Mouse (Mus musculus) midbrain, embryonic 13.5 days (tissue): ENCODE measurements at regions not wholly inside any gene's neighbourhood (a gene's known extent, or its start where the extent isn't known, plus 50 kb on each side); places are given as distances from the start of the nearest gene placed in this dataset.

Experiments used
- ATAC-seq: fragments of 200-750 bp; cut with Nextera tagmentation; 2 replicates; pipeline ENCODE4 v1.8.0; 2017; ENCODE audit warnings: mild to moderate bottlenecking, moderate TSS enrichment, moderate library complexity
- H3K27ac ChIP-seq: fragments of 300-500 bp; sonication (generic); 2 replicates; pipeline ENCODE4 v1.5.1; 2015; ENCODE audit warnings: inconsistent platforms, mild to moderate bottlenecking, moderate library complexity
- H3K27me3 ChIP-seq: fragments of 300-500 bp; sonication (generic); 2 replicates; pipeline ENCODE4 v1.6.1; 2015; ENCODE audit warnings: mild to moderate bottlenecking, inconsistent platforms
- H3K36me3 ChIP-seq: fragments of 300-500 bp; sonication (generic); 2 replicates; pipeline ENCODE4 v1.6.1; 2015; ENCODE audit warnings: mild to moderate bottlenecking, inconsistent platforms
- H3K4me1 ChIP-seq: fragments of 300-500 bp; sonication (generic); replicated peaks from 2 replicates; pipeline ENCODE4 v1.6.1; 2015; ENCODE audit warnings: inconsistent platforms
- H3K4me2 ChIP-seq: fragments of 300-500 bp; sonication (generic); replicated peaks from 2 replicates; pipeline ENCODE4 v1.6.1; 2015; ENCODE audit warnings: moderate library complexity, mild to moderate bottlenecking, inconsistent platforms
- H3K4me3 ChIP-seq: fragments of 300-500 bp; sonication (generic); replicated peaks from 2 replicates; pipeline ENCODE4 v1.5.1; 2015; ENCODE audit warnings: mild to moderate bottlenecking, inconsistent platforms
- H3K9ac ChIP-seq: fragments of 300-500 bp; sonication (generic); replicated peaks from 2 replicates; pipeline ENCODE4 v1.6.1; 2015; ENCODE audit warnings: mild to moderate bottlenecking, inconsistent platforms
- H3K9me3 ChIP-seq: fragments of 300-500 bp; sonication (generic); 2 replicates; pipeline ENCODE4 v1.6.1; 2016; ENCODE audit warnings: mild to moderate bottlenecking, inconsistent platforms
- WGBS: fragments of 180-500 bp; shearing (Covaris S2); methylation state at CpG from one replicate; pipeline ENCODE4 v1.1.7; 2015; 5-methylcytosine and 5-hydroxymethylcytosine counted together

DNA sequence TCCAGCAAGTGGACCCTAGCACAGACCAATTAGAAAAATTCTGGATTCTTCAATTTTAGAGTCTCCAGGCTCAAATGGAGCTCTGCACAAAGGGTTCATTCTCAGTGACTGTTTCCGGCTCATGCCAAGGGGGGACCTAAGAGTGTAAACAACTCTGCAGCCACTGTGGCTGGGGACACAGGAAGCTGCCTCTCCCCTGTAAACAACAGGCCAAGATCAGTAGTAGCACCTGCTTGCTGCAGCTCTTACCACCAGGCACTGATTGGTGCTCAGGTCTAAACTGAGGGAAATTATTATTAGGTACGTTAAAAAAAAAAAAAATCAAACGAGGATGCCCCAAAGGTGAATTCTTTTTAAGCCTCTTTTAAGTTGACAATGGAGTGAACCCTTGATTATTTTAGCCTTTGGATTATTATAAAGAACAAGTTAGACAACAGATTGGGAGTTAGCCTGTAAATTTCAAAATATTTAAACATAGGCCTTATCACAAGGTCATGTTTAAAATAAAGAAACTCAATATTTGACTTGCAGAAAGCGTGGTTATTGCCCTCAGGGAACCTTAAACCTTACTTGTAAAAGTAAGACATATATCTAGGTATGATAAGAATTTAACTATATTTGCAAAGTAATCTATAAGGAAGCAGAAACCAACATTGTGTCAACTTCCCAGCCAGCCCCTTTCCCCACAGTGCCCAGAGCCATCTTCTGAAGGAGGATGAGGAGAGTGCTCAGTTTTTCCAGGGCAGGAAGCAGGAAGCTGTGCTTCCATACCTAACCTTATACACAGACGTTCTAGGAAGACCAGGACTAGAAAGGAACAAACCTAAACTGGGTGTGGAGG lies 104.2 kb upstream of the Fut8 start:
- no peaks in the 10 kb centered on the region for H3K4me1 ChIP-seq
- H3K9me3 ChIP-seq = no peaks in the 10 kb centered on the region
- no peak overlapping the region for H3K4me3 ChIP-seq
- no peak for ATAC-seq
- H3K27ac ChIP-seq = no peak overlapping the region
- no peak overlapping the region for H3K9ac ChIP-seq
- H3K36me3 ChIP-seq = no peaks in the 10 kb centered on the region
- H3K4me2 ChIP-seq = no peak overlapping the region
- no peaks in the 10 kb centered on the region for H3K27me3 ChIP-seq
- 90% methylated on average over 5 of the region's 5 CpGs for WGBS

DNA sequence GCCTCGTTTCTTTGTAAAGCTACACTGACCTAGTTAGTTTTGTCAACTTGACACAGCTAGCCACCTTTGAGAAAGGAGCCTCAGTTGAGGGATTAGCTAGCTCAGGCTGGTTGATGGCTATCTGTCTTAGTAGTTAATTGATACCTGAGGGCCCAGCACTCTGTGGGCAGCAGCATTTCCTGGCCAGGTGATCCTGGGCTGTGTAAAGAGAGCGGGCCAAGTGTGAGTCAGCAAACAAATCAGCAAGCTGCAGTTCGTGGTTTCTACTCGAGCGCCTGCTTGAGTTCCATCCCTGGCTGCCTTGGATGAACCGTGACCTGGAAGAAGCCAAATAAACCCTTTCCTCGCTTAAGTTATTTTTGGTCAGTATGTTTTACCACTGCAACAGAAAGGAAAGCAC lies 106.6 kb upstream of the Fut8 start:
- WGBS = 67% methylated on average over 7 of the region's 7 CpGs

DNA sequence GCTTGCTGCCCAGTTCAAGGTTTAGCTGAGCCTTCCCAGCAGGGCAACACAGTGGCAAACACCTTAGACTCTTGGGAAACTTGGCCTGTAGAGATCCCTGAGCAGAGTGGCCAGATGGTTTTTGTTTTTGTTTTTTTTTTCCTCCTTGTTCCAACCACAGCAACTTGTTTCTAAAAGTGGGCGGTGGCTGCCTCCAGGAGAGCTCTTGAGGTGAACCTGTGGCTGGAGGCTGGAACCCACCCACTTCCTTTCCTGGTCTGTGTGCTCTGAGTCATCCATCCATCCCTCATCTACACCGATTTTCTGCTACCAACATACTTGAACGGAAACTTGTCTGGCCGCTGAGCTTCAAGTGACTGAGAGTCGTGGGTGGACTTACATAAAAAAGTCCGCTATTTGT lies 107.4 kb upstream of the Fut8 start:
- WGBS = 74% methylated on average over 6 of the region's 6 CpGs

More for the DNA sequence above, 106.6 kb upstream of the Fut8 start:
- ATAC-seq = no peak
- no peaks in the 10 kb centered on the region for H3K27me3 ChIP-seq
- H3K27ac ChIP-seq = no peak overlapping the region
- no peak overlapping the region for H3K9ac ChIP-seq
- H3K4me3 ChIP-seq = no peak overlapping the region
- H3K4me1 ChIP-seq = no peaks in the 10 kb centered on the region
- no peaks in the 10 kb centered on the region for H3K36me3 ChIP-seq
- no peak overlapping the region for H3K4me2 ChIP-seq
- 0 out of 2 replicates have a peak, but pooled peaks cover 4% of the 10 kb centered on the region for H3K9me3 ChIP-seq

DNA sequence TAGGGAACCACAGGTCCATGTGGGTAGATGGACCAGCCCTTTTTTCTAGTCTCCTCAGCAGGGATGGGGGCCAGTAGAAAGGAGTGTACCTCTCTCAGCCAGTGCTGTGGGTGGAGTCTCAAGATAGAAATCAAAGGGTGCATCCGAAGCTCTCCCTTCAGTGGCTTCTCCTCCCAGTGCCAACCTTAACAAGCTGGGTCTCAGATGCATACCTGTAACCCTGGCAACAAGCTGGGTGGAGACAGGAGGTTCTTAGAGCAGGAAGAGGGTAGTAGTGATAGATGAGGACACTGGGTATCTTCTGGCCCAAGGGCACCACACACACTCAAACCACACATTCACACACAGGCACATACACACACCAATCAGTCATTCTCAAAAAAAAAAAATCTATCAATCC lies 113.7 kb upstream of the Fut8 start:
- Histone ChIP-seq H3K27me3 (no peaks in the 10 kb centered on the region), H3K27ac (no peak overlapping the region), H3K4me2 (no peak overlapping the region), H3K4me1 (no peaks in the 10 kb centered on the region), H3K4me3 (no peak overlapping the region), H3K36me3 (no peaks in the 10 kb centered on the region), H3K9ac (no peak overlapping the region), H3K9me3 (0 out of 2 replicates have a peak, but pooled peaks cover 4% of the 10 kb centered on the region)
- WGBS = 60% methylated on average over 1 of the region's 1 CpGs
- ATAC-seq = no peak

More for the DNA sequence above, 107.4 kb upstream of the Fut8 start:
- 0 out of 2 replicates have a peak, but pooled peaks cover 4% of the 10 kb centered on the region for H3K9me3 ChIP-seq
- H3K4me2 ChIP-seq = no peak overlapping the region
- no peak overlapping the region for H3K4me3 ChIP-seq
- no peaks in the 10 kb centered on the region for H3K36me3 ChIP-seq
- ATAC-seq = no peak
- no peaks in the 10 kb centered on the region for H3K4me1 ChIP-seq
- H3K27ac ChIP-seq = no peak overlapping the region
- no peak overlapping the region for H3K9ac ChIP-seq
- no peaks in the 10 kb centered on the region for H3K27me3 ChIP-seq

DNA sequence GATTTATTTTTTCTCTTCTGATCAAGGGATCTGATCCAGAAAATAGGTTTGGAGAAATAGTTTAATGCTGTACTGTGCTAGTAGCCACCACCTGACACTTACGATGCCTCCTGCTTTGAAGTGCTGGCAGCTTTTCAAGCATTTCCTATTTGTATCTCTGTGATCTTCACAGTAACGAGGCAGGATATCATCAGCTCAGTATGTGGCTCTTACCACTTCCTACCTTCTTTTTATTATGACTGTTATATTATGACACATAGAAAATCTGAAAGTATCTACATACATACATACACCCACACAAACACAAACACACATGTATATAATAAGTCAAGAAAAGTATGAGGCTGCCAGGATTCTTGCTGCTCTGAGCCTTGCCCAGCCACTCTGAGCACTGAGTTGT lies 124.4 kb upstream of the Fut8 start:
- H3K4me3 ChIP-seq = no peak overlapping the region
- ATAC-seq = no peak
- no peak overlapping the region for H3K9ac ChIP-seq
- H3K4me2 ChIP-seq = no peak overlapping the region
- H3K9me3 ChIP-seq = no peaks in the 10 kb centered on the region
- no peaks in the 10 kb centered on the region for H3K4me1 ChIP-seq
- no peaks in the 10 kb centered on the region for H3K27me3 ChIP-seq
- 93% methylated on average over 2 of the region's 2 CpGs for WGBS
- H3K27ac ChIP-seq = no peak overlapping the region
- H3K36me3 ChIP-seq = no peaks in the 10 kb centered on the region

DNA sequence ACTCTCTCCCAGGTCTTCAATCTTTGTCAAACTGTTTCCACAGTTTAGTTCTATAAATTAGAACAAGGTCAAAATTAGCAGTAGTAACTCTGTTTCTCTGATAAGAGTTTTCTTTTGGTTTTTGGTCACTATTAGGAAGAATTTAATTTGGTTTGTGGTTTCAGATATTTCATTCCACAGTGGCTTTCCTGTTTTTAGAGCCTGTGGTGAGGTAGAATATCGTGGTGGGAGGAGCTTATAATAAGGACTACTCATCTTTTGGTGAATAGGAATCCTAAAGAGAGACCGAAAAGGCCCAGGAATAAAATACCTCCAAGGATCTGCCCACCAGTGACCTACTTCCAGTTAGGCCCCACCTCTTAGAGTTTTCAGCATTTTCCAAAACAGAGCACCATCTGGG lies 125.8 kb upstream of the Fut8 start:
- Histone ChIP-seq H3K36me3 (no peaks in the 10 kb centered on the region), H3K9ac (no peak overlapping the region), H3K9me3 (no peaks in the 10 kb centered on the region), H3K4me3 (no peak overlapping the region), H3K27me3 (no peaks in the 10 kb centered on the region), H3K4me2 (no peak overlapping the region), H3K4me1 (no peaks in the 10 kb centered on the region), H3K27ac (no peak overlapping the region)
- 82% methylated on average over 2 of the region's 2 CpGs for WGBS
- no peak for ATAC-seq

DNA sequence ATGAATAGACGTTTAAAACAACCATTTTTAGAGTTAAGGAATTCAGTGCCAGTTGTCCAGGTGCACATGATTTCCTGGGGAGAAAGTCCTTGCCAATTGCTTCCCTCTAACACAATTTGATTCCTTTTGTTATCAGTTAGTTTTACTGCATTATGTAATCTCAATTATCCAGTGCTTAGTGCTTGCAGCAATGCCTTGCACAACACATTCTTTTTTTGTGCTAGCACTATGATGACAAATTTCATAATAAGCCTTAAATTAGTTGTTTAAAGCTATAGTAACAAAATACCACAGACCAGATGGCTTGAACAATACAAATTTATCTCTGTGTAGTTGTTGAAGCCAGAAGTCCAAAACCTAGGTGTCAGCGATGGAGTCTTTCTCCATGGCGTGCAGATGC lies 130.7 kb upstream of the Fut8 start:
- Histone ChIP-seq H3K36me3 (no peaks in the 10 kb centered on the region), H3K4me2 (no peak overlapping the region), H3K4me1 (no peaks in the 10 kb centered on the region), H3K27ac (no peak overlapping the region), H3K9ac (no peak overlapping the region), H3K9me3 (no peaks in the 10 kb centered on the region), H3K27me3 (no peaks in the 10 kb centered on the region), H3K4me3 (no peak overlapping the region)
- WGBS = 88% methylated on average over 3 of the region's 3 CpGs
- no peak for ATAC-seq

DNA sequence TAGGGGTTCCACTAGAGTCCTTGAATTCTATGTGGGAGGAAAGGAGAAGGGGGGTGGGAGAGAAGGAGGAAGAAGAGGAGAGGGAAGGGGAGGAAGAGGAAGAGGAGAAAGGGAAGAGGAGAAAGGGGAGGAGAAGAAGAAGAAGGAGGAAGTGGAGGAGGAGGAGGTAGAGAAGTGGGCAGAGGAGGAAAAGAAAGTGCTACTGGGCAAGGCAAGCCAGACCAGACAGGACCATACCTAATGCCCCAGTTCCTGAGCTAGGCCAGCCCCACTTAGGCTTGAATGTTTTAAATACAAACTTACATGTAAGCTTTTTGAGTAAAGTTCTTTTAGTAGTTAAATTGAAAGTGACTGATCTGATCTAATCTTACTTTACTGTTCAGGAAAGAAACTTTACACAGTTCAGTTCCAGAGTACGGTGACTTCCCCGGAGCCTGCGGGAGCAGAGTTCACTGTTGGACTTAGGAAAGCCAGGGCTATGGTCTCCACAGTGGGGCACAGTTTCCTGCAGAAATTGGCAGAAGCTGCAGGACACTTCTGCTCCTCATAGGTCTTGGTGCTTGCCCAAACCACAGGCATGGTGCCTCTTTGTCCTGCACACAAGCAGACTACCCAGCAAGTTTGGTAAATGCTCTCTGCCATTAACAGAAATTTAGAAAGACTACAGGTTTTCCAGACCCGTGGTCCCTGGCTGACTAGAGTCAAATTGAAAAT lies 131.9 kb upstream of the Fut8 start:
- Histone ChIP-seq H3K4me1 (no peaks in the 10 kb centered on the region), H3K9ac (no peak overlapping the region), H3K27me3 (no peaks in the 10 kb centered on the region), H3K36me3 (no peaks in the 10 kb centered on the region), H3K9me3 (no peaks in the 10 kb centered on the region), H3K4me3 (no peak overlapping the region), H3K4me2 (no peak overlapping the region), H3K27ac (no peak overlapping the region)
- ATAC-seq = no peak
- 85% methylated on average over 4 of the region's 4 CpGs for WGBS

DNA sequence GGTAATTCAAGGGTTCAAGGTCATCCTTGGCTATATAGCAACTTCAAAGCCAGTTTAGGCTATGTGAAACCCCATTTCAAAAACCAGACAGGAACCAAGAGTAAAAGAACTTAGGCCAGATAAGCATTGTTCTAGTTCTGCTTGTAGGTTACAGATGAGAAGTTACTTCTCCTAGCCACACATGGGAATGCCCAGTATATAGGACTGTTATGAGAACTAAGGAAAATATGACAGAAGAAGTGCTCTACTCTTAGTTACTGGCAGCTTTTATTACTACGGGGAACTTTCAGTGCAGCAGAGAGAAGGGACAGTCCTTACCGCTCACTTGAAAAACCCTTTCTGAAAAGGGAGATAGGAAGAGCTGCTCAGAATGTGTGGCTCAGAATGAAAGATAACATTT lies 137.4 kb upstream of the Fut8 start:
- no peak overlapping the region for H3K27ac ChIP-seq
- H3K36me3 ChIP-seq = no peaks in the 10 kb centered on the region
- H3K9ac ChIP-seq = no peak overlapping the region
- 92% methylated on average over 2 of the region's 2 CpGs for WGBS
- no peak overlapping the region for H3K4me3 ChIP-seq
- H3K4me1 ChIP-seq = no peaks in the 10 kb centered on the region
- no peaks in the 10 kb centered on the region for H3K9me3 ChIP-seq
- H3K27me3 ChIP-seq = no peaks in the 10 kb centered on the region
- ATAC-seq = no peak
- H3K4me2 ChIP-seq = no peak overlapping the region

DNA sequence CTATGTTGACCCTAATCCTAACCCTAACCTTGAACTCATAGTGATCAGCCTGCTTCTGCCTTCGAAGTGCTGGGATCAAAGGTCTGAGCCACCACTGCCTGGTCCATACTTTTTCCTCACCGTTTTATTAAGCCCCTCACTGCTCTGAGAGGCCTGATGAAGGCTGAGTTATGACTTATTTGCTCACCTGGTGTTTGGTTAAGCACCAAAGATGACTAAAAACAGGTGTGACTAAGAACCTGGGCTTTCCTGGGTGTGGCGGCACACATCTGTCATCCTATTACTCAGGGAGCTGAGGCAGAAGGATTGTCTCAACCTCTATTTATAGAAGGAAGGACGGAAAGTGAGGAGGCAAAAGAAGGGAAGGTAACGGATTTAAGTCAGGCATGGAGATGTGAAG lies 137.5 kb upstream of the Max start:
- no peak overlapping the region for H3K9ac ChIP-seq
- no peaks in the 10 kb centered on the region for H3K36me3 ChIP-seq
- no peak overlapping the region for H3K27ac ChIP-seq
- 85% methylated on average over 5 of the region's 5 CpGs for WGBS
- no peaks in the 10 kb centered on the region for H3K9me3 ChIP-seq
- H3K4me3 ChIP-seq = no peak overlapping the region
- H3K4me1 ChIP-seq = no peaks in the 10 kb centered on the region
- no peak overlapping the region for H3K4me2 ChIP-seq
- ATAC-seq = no peak
- H3K27me3 ChIP-seq = no peaks in the 10 kb centered on the region

DNA sequence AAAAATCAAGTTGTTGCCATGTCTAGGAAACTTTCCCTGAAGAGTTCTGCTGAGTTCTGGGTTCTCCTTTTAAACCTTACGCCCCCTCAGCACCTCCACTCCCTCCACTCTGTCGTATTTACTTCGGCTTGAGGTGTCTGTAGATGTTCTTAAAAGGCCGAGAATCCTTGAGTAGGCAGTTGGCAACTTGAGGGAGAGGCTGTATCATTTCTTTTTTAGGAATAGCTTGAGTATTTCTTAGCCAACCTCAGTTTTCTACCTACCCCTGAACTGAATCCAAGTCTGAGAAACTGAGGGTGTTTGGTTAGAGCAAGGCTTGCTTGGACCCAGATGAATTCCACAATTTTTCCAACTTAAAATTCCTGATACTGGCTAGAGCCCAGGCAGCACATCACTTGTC lies 136.8 kb upstream of the Max start:
- Histone ChIP-seq H3K4me3 (no peak overlapping the region), H3K4me2 (no peak overlapping the region), H3K36me3 (no peaks in the 10 kb centered on the region), H3K27me3 (no peaks in the 10 kb centered on the region), H3K9ac (no peak overlapping the region), H3K4me1 (no peaks in the 10 kb centered on the region), H3K27ac (no peak overlapping the region), H3K9me3 (no peaks in the 10 kb centered on the region)
- no peak for ATAC-seq
- WGBS = 93% methylated on average over 4 of the region's 4 CpGs

DNA sequence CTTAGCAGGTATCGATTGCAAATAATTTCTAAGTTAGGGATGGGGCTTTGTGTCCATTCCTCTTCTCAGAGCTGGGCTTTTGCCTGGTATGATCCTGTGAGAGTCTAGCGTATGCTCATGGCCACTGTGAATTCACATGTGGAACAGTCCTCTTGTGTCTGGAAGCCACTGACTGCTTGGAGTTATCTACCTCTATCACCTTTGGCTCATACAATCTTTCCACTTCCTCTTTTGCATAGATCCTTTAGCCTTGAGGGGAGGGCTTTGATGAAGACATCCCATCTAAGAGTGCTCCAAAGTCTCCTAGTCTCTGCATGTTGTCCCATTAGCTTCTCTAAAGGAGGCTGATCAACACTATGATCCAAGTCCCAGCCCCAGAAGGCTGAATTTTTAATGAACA lies 135.8 kb upstream of the Max start:
- Histone ChIP-seq H3K4me3 (no peak overlapping the region), H3K27ac (no peak overlapping the region), H3K27me3 (no peaks in the 10 kb centered on the region), H3K4me1 (0 out of 2 replicates have a peak, but pooled peaks cover 3% of the 10 kb centered on the region), H3K9ac (no peak overlapping the region), H3K36me3 (no peaks in the 10 kb centered on the region), H3K4me2 (no peak overlapping the region), H3K9me3 (no peaks in the 10 kb centered on the region)
- no peak for ATAC-seq
- 97% methylated on average over 2 of the region's 2 CpGs for WGBS
